Mouse (Mus musculus): ENCODE measurements at regions not wholly inside any gene's neighbourhood (a gene's known extent, or its start where the extent isn't known, plus 50 kb on each side); places are given as distances from the start of the nearest gene placed in this dataset.

GRCm38 (mm10) chr1:105900158-105900557 is 90.0 kb upstream of the Zcchc2 start:
- Histone ChIP-seq H3K27me3 (replicated peaks; ENCODE audit: control insufficient read depth, insufficient read depth, low read length) (no peaks in the 10 kb centered on the region), H3K4me1 (replicated peaks; ENCODE audit: control insufficient read depth, insufficient read depth, low read length) (no peaks in the 10 kb centered on the region), H3K36me3 (ENCODE audit: control insufficient read depth, insufficient read depth, low read length) (no peaks in the 10 kb centered on the region), H3K4me2 (no peak overlapping the region), H3K4me3 (ENCODE audit: low read depth, low read length) (no peak overlapping the region), H3K27ac (ENCODE audit: low read depth, low read length) (no peak overlapping the region), H3K9ac (ENCODE audit: low read depth, low read length) (no peak overlapping the region), H3K9me3 (ENCODE audit: control insufficient read depth, low read length) (no peaks in the 10 kb centered on the region; the same call in 1 of the 2 replicates)
- ATAC-seq (replicated peaks; ENCODE audit: low FRiP score) (no peak), DNase-seq (ENCODE audit: low spot score) (no peak)
- 64% methylated on average over 5 of the region's 5 CpGs for WGBS

- WGBS, result 78% methylated on average over 7 of the region's 7 CpGs
- Histone ChIP-seq H3K9me3 (ENCODE audit: control insufficient read depth, low read length) (no peaks in the 10 kb centered on the region; the same call in 1 of the 2 replicates), H3K27me3 (replicated peaks; ENCODE audit: control insufficient read depth, insufficient read depth, low read length) (no peaks in the 10 kb centered on the region), H3K4me3 (ENCODE audit: low read depth, low read length) (no peak overlapping the region), H3K36me3 (ENCODE audit: control insufficient read depth, insufficient read depth, low read length) (no peaks in the 10 kb centered on the region), H3K4me1 (replicated peaks; ENCODE audit: control insufficient read depth, insufficient read depth, low read length) (no peaks in the 10 kb centered on the region), H3K27ac (ENCODE audit: low read depth, low read length) (no peak overlapping the region), H3K9ac (ENCODE audit: low read depth, low read length) (no peak overlapping the region), H3K4me2 (no peak overlapping the region)
- DNase-seq (ENCODE audit: low spot score), result no peak
- ATAC-seq (replicated peaks; ENCODE audit: low FRiP score), result no peak
Measured at GRCm38 (mm10) chr1:105900920-105901319, 89.3 kb upstream of the Zcchc2 start.

- DNase-seq (ENCODE audit: low spot score) (no peak), ATAC-seq (replicated peaks; ENCODE audit: low FRiP score) (no peak)
- Histone ChIP-seq H3K9ac (ENCODE audit: low read depth, low read length) (no peak overlapping the region), H3K27ac (ENCODE audit: low read depth, low read length) (no peak overlapping the region), H3K36me3 (ENCODE audit: control insufficient read depth, insufficient read depth, low read length) (no peaks in the 10 kb centered on the region), H3K4me1 (replicated peaks; ENCODE audit: control insufficient read depth, insufficient read depth, low read length) (no peaks in the 10 kb centered on the region), H3K4me2 (no peak overlapping the region), H3K9me3 (ENCODE audit: control insufficient read depth, low read length) (no peaks in the 10 kb centered on the region; the same call in 1 of the 2 replicates), H3K4me3 (ENCODE audit: low read depth, low read length) (no peak overlapping the region), H3K27me3 (replicated peaks; ENCODE audit: control insufficient read depth, insufficient read depth, low read length) (no peaks in the 10 kb centered on the region)
- WGBS, result 67% methylated on average over 8 of the region's 8 CpGs
Measured at GRCm38 (mm10) chr1:105903286-105904115, 86.7 kb upstream of the Zcchc2 start.

- ATAC-seq (replicated peaks; ENCODE audit: low FRiP score) (no peak), DNase-seq (ENCODE audit: low spot score) (no peak)
- no peak overlapping the region for H3K4me2 ChIP-seq
- no peak overlapping the region for H3K27ac ChIP-seq (ENCODE audit: low read depth, low read length)
- no peaks in the 10 kb centered on the region; the same call in 1 of the 2 replicates for H3K9me3 ChIP-seq (ENCODE audit: control insufficient read depth, low read length)
- H3K4me1 ChIP-seq (replicated peaks; ENCODE audit: control insufficient read depth, insufficient read depth, low read length), result no peaks in the 10 kb centered on the region
- H3K36me3 ChIP-seq (ENCODE audit: control insufficient read depth, insufficient read depth, low read length), result no peaks in the 10 kb centered on the region
- H3K27me3 ChIP-seq (replicated peaks; ENCODE audit: control insufficient read depth, insufficient read depth, low read length), result no peaks in the 10 kb centered on the region
- H3K9ac ChIP-seq (ENCODE audit: low read depth, low read length), result no peak overlapping the region
- no peak overlapping the region for H3K4me3 ChIP-seq (ENCODE audit: low read depth, low read length)
- 84% methylated on average over 3 of the region's 3 CpGs for WGBS
Measured at GRCm38 (mm10) chr1:105904737-105905136, 85.5 kb upstream of the Zcchc2 start.

GRCm38 (mm10) chr1:105905785-105906426 is 84.3 kb upstream of the Zcchc2 start:
- Histone ChIP-seq H3K4me1 (replicated peaks; ENCODE audit: control insufficient read depth, insufficient read depth, low read length) (no peaks in the 10 kb centered on the region), H3K27me3 (replicated peaks; ENCODE audit: control insufficient read depth, insufficient read depth, low read length) (no peaks in the 10 kb centered on the region), H3K4me2 (no peak overlapping the region), H3K9me3 (ENCODE audit: control insufficient read depth, low read length) (no peaks in the 10 kb centered on the region; the same call in 1 of the 2 replicates), H3K4me3 (ENCODE audit: low read depth, low read length) (no peak overlapping the region), H3K9ac (ENCODE audit: low read depth, low read length) (no peak overlapping the region), H3K36me3 (ENCODE audit: control insufficient read depth, insufficient read depth, low read length) (no peaks in the 10 kb centered on the region), H3K27ac (ENCODE audit: low read depth, low read length) (no peak overlapping the region)
- DNase-seq (ENCODE audit: low spot score) (no peak), ATAC-seq (replicated peaks; ENCODE audit: low FRiP score) (no peak)
- 55% methylated on average over 9 of the region's 9 CpGs for WGBS

- H3K36me3 ChIP-seq (ENCODE audit: control insufficient read depth, insufficient read depth, low read length), result no peaks in the 10 kb centered on the region
- no peaks in the 10 kb centered on the region for H3K27me3 ChIP-seq (replicated peaks; ENCODE audit: control insufficient read depth, insufficient read depth, low read length)
- H3K9me3 ChIP-seq (ENCODE audit: control insufficient read depth, low read length), result no peaks in the 10 kb centered on the region; the same call in 1 of the 2 replicates
- H3K4me2 ChIP-seq, result no peak overlapping the region
- H3K4me1 ChIP-seq (replicated peaks; ENCODE audit: control insufficient read depth, insufficient read depth, low read length), result no peaks in the 10 kb centered on the region
- no peak overlapping the region for H3K27ac ChIP-seq (ENCODE audit: low read depth, low read length)
- 71% methylated on average over 2 of the region's 2 CpGs for WGBS
- ATAC-seq (replicated peaks; ENCODE audit: low FRiP score) (no peak), DNase-seq (ENCODE audit: low spot score) (no peak)
- H3K9ac ChIP-seq (ENCODE audit: low read depth, low read length), result no peak overlapping the region
- H3K4me3 ChIP-seq (ENCODE audit: low read depth, low read length), result no peak overlapping the region
Measured at GRCm38 (mm10) chr1:105906427-105906798, 83.8 kb upstream of the Zcchc2 start.

GRCm38 (mm10) chr1:105908029-105908876 is 82.0 kb upstream of the Zcchc2 start:
- Histone ChIP-seq H3K4me3 (ENCODE audit: low read depth, low read length) (no peak overlapping the region), H3K27me3 (replicated peaks; ENCODE audit: control insufficient read depth, insufficient read depth, low read length) (no peaks in the 10 kb centered on the region), H3K4me2 (no peak overlapping the region), H3K9me3 (ENCODE audit: control insufficient read depth, low read length) (no peaks in the 10 kb centered on the region; the same call in 1 of the 2 replicates), H3K9ac (ENCODE audit: low read depth, low read length) (no peak overlapping the region), H3K36me3 (ENCODE audit: control insufficient read depth, insufficient read depth, low read length) (no peaks in the 10 kb centered on the region), H3K27ac (ENCODE audit: low read depth, low read length) (peak overlapping the region; percentile 38; the same call in 1 of the 2 replicates), H3K4me1 (replicated peaks; ENCODE audit: control insufficient read depth, insufficient read depth, low read length) (no peaks in the 10 kb centered on the region)
- WGBS, result 54% methylated on average over 15 of the region's 15 CpGs
- DNase-seq (ENCODE audit: low spot score) (no peak), ATAC-seq (replicated peaks; ENCODE audit: low FRiP score) (peak; percentile 75)

- ATAC-seq (replicated peaks; ENCODE audit: low FRiP score) (no peak), DNase-seq (ENCODE audit: low spot score) (no peak)
- Histone ChIP-seq H3K9me3 (ENCODE audit: control insufficient read depth, low read length) (no peaks in the 10 kb centered on the region; the same call in 1 of the 2 replicates), H3K9ac (ENCODE audit: low read depth, low read length) (no peak overlapping the region), H3K4me3 (ENCODE audit: low read depth, low read length) (no peak overlapping the region), H3K36me3 (ENCODE audit: control insufficient read depth, insufficient read depth, low read length) (no peaks in the 10 kb centered on the region), H3K27ac (ENCODE audit: low read depth, low read length) (no peak overlapping the region), H3K4me1 (replicated peaks; ENCODE audit: control insufficient read depth, insufficient read depth, low read length) (no peaks in the 10 kb centered on the region), H3K27me3 (replicated peaks; ENCODE audit: control insufficient read depth, insufficient read depth, low read length) (no peaks in the 10 kb centered on the region), H3K4me2 (no peak overlapping the region)
- 64% methylated on average over 4 of the region's 4 CpGs for WGBS
Measured at GRCm38 (mm10) chr1:105909121-105909520, 81.1 kb upstream of the Zcchc2 start.
